Mouse (Mus musculus) adrenal gland, adult 18-20 months (tissue): ENCODE data around the gene Arid3c. TPM values are rescaled to one million over a fixed set of nuclear protein-coding genes. Genes with fewer than 3 reads are reported as not detected.
A peak's percentile ranks its signal among the peaks of the same experiment; 100 is the strongest.
"Not testable (repeated sequence)": the region's sequence is repeated elsewhere in the genome, so short reads cannot be mapped to it uniquely, and the experiment has no call there.

Experiments
- DNase-seq, 2 experiments: peaks; one replicate each; pipeline ENCODE4 v3.0.0; 2021 to 2022; ENCODE audit warnings: low spot score in 2 of 2
- long read RNA-seq, 2 experiments: library from polyadenylated mRNA; stranded (forward); transcript quantifications; one replicate each; pipeline ENCODE4 v2.0.0; 2021
- total RNA-seq, 2 experiments: library from RNA; stranded (reverse); gene quantifications; 1 replicate in 1 of 2; 2 replicates in 1 of 2; pipeline ENCODE4 v1.2.3; 2021

Gene Arid3c
- total RNA-seq, result not detected
- long read RNA-seq, experiment 1, result 0 reads
- long read RNA-seq, experiment 2, result 0 reads

DNA sequence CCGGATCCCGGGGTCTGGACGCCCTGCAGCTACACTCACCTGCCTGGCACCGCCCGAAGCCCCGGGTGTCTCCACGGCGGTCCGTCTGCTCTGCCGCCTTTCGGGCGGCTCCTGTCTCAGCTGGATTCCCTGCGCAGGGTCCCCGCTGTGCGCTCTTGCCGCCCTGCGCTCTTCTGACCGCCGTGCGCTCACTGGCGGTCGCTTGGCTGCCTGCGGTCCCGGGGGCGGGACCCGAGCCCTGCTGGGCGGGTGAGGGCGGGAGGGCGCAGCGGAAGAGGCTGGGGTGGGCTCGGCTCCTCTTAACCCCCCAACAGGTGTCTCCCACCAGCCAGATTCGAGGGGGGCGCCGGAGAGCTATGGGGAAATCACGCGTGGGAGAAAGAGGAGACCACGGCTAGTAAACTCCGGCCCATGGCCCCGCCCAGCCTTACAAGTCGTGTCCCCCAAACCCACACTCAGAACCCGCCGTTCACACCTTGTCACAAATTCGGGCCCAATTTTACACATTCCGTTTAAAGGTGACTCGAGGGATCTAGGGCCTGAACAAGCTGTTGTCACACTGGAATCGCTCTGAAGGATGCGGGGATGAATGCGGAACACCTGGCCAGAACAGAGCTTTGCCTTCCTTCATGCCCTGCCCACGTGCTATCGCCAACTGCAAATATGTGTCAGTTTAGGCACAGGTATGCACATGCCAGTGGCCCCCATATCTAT, at the start of gene Arid3c:
Gene Arid3c, minus strand, starts transcription at position 91 of the 714 bp plus-strand sequence.
- DNase-seq, result no peak

DNA sequence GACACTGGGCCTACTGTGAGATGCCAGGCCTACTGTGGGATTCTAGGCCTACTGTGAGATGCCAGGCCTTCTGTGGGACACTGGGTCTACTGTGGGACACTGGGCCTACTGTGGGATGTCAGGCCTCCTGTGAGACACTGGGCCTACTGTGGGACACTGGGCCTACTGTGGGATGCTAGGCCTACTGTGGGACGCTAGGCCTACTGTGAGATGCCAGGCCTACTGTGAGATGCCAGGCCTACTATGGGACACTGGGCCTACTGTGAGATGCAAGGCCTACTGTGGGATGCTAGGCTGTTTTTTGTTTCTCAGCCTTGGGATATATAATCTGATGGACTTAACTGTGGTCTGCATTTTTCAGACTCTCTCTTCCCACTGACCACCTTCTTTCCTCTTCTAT, 44.9 kb upstream of the Arid3c start:
- not testable (repeated sequence) for DNase-seq

DNA sequence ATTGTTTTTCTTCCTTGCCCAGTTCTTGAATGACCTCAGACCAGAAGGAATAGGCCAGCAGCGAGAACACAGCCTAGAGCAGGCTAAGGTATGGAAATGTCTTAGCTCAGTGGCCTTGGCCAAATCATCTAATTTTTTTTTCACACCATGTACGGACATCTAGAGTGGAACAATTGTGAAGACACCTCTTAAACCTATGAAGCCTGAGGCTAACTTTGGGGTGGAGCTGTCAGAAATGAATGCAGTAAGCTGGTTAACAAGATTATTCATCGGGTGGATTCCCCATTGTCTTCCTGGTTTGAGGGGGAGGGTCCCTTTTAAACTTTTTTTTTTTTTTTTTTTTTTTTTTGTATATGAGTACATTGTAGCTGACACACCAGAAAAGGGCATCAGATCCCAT, 43.6 kb upstream of the Arid3c start:
- not testable (repeated sequence) for DNase-seq

DNA sequence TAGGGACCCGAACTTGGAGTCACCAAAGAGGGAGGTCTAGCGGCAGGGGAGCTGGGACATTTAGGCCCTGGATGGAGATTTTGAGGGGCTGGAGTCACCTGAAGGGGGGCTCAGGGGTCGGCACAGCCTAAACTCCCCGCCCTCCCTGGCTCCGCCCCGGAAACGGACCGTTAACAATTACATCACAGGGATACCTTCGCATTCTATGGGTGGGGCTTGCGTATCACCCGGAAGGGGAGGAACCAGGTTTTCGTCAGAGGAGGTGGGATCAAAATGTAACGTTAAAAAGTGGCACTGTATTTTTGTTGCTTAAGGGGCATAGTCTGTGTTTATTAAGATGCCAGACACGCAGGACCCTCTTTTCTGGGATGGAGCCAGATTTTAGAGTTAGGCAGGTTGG, 43.1 kb upstream of the Arid3c start, which contains the start of gene Ccl27a:
Gene Ccl27a, minus strand, starts transcription at position 246 of the 400 bp plus-strand sequence.
- peak; percentile 79 to 82 for DNase-seq

DNA sequence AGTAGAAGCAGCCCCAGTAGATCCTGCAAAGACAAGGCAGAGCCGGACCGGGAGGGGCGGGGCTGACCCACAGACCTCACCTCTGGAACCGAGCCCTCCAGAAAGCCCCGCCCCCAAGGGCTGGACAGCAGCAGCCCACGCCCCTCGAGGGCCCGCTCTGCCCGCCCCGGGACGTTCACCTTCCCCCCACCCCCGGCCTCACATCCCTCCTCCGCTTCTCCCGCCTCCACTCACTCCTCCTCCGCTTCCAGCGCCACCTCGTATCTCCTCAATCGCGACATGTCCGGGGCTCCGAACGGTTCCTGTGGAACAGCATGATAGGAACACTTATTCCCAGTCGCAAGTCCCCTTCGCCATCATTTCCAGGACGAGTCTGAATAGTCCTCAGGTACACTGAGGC, 42.6 kb upstream of the Arid3c start:
- peak; percentile 67 to 69 for DNase-seq

DNA sequence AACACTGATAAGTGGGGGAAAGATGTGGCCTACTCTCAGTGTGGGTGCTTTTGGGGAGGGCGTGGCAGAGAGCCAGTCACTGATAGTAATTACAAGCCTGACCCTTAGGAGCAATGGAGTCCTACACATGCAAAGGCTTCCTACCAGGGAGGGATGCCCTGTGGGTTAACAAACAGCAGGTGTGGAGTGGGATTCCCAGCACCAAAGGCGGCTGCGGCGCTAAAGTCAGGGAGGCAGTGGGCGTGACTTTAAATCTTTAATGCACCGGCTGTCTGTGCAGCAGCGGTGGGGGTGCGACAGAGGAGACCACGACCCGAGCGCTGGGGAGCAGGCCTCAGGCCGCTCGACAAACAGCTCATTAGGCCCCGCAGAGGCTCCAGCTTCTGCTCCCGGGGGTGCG, 42.0 kb upstream of the Arid3c start:
- not testable (repeated sequence) for DNase-seq

DNA sequence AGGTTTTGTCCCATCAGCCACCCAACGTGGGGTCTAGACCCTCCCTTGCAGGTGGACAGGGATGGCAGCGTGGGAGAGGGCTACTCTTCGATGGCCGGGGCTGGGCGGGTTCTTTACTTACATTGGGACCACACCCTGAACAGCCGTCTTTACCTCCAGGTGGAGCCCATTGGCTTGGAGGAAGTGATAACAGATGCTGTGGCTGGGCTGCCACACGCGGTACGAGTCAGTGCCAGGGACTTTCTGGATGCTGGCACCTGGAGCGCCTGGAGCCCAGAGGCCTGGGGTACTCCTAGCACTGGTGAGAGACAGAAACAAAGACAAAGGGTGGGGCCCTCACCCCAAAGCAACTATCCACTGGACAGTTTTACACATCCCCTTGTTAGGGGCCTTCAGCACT, 36.4 kb upstream of the Arid3c start:
- not testable (repeated sequence) for DNase-seq

DNA sequence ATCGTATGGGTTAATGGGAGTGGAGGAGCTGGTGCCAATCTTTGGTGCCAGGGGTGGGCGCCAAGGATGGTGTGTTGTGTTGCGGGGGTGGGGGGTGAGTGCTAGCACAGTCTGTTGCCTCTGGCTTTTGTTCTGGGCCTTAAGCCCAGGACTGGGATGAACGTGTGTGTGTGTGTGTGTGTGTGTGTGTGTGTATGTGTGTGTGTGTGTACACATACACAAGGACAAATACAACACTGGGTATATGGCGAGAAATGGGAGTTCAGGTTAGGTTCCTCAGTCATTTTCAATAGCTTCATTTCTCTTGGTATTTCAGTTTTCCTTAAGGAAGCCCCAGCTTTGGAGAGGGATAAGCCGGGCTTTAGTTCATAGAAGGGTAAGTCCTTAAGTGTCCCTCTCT, 32.2 kb upstream of the Arid3c start:
- not testable (repeated sequence) for DNase-seq

DNA sequence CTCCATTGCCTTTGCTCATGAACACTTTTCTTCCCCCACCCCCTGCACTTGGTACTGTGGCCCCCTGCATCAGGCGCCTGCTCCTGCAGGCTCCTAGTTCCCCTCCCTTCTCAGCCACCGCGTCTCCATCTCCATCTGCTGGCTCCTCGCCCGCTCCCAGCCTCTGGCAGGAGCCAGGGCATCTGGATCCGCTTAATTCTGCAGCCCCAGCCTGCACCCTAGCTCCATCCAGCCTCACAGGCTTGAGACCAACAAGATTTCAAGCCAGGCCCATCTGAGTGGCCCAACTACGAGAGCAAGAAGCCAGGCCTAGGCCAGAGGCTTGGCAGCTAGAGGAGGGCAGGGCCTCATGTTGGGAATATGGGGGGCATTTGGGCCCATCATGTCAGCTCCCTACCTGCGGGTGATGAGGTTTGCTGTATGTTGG, 31.8 kb upstream of the Arid3c start:
- peak in 1 of 2 experiments; percentile 50 for DNase-seq

DNA sequence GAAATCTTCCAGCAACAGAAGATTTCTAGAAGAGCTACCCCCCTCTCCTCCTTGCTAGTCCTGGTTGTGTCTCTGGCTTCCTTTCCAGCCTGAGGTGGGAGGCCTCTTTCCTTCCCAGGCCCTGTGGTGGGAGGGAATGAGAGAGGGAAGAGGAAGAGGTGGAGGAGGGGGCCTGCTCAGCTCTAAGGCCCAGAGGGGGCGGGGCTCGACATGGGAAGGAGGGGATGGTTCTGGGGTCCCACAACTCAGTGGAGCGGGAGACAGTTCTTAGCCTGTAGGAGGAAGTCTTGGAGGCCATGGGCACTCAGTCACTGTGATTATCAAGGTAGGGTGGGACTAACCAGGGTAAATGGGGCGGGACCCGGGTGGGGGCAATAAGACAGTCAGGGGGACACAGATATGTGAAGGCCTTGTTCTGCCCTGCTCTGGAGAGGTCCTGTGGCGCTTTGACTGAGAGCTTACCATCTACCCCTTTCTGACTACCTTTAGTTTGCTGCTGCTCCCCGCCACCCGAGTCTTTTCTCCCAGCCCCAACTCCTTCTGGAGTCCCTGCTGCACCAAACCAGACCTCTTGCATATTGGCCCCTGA, 31.3 kb upstream of the Arid3c start:
- peak in 1 of 2 experiments; percentile 18 for DNase-seq

DNA sequence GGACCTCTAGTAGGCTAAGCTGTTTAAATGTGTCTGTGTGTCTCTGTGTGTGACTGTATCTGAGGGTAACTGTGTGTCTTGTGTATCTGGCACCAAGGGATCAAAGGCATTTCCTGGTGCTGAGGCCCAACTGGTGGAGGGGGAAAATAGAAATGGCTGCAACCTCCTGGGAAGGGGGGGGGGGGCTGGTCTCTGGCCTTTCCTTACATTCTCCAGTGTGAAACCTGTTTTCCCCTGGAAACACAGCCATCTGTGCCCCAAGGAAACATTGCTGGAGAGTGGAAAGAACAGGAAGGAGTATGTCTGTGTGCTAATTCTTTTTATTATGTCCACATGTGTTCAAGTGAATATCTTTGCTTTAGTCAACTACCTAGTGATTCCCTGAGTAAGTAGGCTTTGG, 30.7 kb upstream of the Arid3c start:
- peak in 1 of 2 experiments; percentile 8 for DNase-seq

DNA sequence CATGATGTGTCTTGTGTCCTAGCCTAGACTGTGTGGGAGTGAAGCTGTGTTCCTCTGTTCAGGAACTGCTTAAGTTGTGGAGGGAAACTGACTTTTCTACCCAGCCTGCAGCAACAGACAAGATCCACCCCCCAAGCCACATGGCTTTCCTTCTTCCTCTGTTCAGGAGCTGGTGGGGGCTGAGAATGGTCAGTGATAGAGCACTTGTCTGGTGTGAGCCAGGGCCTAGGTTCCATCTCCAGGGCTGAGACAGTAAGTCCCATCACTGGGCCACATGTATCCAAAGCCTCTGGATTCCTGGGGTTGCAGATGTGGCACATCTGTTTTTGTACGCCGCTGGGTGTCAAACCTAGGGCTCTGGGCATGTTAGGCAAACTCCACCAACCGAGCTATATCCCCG, 30.0 kb upstream of the Arid3c start:
- peak in 1 of 2 experiments; percentile 20 for DNase-seq

DNA sequence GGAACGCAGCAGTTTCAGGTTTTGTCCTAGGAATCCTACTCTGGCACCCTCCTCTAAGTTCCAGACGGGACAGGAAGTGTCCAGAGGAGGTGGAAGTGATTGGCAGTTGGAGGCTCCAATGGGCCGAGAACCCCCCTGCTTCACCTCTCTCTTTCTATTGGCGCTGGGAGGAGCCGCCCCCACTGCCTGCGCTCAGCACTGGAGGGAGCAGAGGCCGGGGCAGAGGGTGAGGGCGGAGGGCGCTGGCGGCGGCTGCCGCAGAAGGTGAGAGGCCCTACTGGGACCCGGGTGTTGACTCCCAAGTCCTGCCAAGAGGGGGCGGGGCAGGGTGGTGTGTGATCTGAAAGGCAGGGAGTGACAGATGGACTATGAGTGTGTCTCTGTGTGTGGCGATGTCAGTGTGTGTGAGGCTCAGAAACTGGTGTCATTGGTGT, 29.4 kb upstream of the Arid3c start:
- peak; percentile 81 to 85 for DNase-seq

DNA sequence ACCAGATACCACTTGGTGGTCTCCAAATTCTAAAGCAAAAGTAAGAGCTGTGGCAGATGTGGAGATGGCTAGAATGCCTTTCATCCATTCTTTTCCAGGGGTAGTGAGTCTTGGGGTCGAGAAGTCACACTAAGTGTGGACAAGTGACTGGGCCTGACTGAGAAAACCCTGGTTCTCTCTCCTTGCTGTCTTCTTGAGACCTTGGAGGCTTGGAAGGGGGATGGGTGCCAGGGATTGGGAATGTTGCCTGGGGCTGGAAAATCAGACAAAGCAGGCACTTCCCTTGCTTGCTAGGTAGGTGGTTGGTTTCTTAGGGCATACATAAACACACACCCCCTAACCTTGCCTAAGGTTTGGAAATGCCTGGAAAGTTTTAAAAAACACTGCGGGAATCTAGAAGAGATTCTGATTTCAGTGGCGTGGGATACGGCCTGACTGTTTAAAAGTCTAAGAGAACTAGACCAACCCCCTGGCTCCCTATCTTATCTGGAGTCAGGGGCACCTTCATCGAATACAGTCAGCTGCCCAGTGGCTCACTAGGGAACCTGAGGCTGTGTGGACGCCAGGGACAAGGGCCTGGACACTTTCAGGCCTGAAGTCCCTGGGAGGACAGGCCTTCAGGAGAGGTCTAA, 28.8 kb upstream of the Arid3c start:
- peak in 1 of 2 experiments; percentile 20 for DNase-seq

DNA sequence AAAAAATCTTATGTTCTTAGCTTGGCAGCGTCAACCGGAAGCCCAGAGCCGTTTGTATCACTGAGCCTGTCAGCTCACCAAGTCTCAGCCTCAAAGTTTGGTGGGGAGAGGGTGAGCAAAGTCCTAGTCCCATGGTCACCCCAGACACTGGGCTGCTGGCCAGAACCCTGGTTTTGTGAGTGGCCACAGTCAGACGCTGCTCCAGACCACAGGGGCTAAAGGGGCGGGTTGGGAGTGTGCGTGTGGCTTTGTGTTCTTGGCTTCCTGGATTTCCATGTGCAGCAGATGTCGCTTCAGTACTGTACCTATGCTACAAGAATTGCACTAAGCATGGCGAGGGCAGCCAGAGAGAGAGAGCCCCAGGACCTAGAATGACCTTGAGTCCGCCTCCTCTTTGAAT, 28.3 kb upstream of the Arid3c start:
- DNase-seq, result peak; percentile 23 to 31

DNA sequence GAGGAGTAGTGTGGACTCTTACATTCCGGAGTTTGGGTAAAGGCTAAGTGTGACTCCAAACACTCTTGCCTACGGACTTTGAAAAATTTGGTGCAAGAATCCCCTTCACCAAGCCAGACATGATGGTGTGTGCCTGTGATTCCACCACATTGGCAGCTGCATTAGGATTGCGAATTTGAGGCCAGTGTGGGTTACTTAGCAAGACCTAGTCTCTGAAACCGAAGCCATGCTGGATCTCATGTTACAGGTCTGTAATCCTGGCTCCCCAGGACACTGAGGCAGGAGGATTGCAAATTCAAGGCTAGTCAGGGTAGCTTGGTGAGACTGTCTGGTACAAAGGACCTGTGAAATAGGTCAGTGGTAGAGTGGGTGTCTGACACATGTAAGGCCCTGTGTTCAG, 27.8 kb upstream of the Arid3c start:
- peak in 1 of 2 experiments; percentile 16 for DNase-seq

DNA sequence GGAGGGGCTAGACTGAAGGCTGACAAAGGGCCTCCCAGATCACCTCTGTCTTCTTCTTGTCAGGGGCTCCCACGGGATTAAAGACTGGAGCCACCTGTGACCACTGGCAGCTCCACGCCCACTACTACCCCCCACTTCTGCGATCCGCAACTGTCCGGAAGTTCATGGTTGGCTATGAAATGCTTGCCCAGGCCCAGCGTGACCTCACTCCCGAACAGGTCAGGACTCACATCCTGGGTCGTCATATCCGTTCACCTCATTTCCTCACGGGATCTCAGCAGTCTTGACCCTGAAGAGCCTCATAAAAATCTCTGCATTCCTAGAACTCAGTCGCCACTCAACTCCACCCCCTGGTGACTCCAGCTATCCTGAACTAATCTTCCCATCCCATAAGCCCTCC, 27.1 kb upstream of the Arid3c start:
- no peak for DNase-seq

DNA sequence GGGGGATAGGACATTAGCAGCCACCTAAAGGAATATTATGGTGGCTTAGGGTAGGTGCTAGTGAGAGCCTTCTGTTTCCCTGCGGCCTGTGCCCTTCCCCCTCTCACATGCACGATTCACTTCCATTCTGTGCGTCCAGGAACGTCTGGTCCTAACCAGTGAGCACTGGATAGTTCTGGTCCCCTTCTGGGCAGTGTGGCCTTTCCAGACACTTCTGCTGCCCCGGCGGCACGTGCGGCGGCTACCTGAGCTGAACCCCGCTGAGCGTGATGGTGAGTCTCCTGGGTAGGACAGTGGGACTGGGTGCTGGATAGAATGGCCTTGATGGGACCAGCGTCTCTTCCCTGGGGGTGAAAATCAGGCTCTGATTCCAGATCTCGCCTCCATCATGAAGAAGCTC, 26.4 kb upstream of the Arid3c start:
- no peak for DNase-seq

DNA sequence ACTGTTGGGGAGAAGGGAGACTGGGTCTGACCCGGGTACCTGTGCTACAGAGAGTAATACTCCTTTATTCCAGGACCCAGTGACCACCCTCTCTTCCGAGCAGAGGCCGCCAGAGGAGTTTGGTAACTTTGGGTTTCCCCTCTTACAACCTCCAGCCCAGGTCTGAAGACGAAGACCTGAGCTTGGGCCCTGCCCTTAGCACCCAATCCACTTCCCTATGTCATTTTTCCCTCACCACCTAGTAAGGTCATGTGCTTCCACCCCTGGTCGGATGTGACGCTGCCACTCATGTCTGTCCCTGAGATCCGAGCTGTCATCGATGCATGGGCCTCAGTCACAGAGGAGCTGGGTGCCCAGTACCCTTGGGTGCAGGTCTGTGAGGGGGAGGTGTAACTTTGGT, 25.5 kb upstream of the Arid3c start:
- DNase-seq, result no peak

DNA sequence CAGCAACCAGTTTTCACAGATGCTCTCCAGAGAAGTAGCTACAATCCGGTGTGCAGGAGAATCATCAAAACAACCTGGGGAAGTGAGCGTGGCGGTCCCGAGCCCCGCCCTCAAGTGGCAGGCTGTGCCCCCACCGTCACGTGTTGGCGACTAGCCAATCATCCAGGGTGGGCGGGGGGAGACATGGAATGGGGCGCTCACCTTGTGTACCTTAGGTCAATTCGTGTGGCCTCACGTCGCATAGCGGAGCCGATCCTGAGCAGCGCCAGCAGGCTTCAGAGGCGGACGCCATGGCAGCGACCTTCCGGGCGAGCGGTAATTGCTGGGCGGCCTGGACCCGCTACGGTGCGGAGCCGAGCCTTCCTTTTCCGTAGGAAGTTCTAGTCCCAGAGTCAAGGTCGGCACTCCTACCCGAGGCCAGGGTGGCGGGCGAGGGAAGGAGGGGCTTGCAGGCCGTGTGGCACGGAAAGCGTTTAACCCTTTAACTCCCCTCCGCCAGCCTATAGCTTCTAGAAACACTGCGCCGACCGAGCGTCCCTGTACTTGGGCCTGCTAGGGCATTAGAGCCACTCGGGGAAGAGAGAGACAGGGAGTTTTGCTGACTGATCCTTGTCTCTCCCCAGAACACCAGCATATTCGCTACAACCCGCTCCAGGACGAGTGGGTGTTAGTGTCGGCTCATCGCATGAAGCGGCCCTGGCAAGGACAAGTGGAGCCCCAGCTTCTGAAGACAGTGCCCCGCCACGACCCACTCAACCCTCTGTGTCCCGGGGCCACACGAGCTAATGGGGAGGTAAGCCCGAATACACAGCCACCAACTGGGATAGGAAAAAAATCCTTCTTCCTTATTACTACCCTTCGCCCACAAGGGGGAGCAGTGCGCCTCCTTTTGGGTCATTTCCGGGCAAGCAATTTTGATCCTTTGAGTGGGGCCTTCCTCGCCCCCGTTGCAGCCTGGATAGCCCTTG, 24.7 kb upstream of the Arid3c start, which contains the start of gene Sigmar1:
Gene Sigmar1, minus strand, starts transcription at position 820 of the 968 bp plus-strand sequence.
- peak; percentile 86 to 88 for DNase-seq
